Mouse (Mus musculus) liver, embryonic 14.5 days (tissue): ENCODE data around the gene Hacd4. TPM values are rescaled to one million over a fixed set of nuclear protein-coding genes. Genes with fewer than 3 reads are reported as not detected.
"Not testable (repeated sequence)": the region's sequence is repeated elsewhere in the genome, so short reads cannot be mapped to it uniquely, and the experiment has no call there.

Experiments
- ATAC-seq: fragments of 200-750 bp; cut with Nextera tagmentation; 2 replicates; pipeline ENCODE4 v1.8.0; 2017; ENCODE audit warnings: moderate number of reproducible peaks, mild to moderate bottlenecking, moderate library complexity; ENCODE audit not compliant: insufficient read depth
- DNase-seq, 3 experiments: peaks; one replicate each; pipeline ENCODE4 v3.0.0-alpha.2; 2012 to 2013; ENCODE audit warnings: low read depth in 3 of 3, low spot score in 3 of 3
- H3K27ac ChIP-seq: fragments of 300-500 bp; sonication (generic); 2 replicates; pipeline ENCODE4 v1.5.1; 2014; ENCODE audit warnings: moderate library complexity, mild to moderate bottlenecking, control low read depth, inconsistent platforms
- H3K27me3 ChIP-seq: fragments of 300-500 bp; sonication (generic); 2 replicates; pipeline ENCODE4 v1.6.1; 2014; ENCODE audit warnings: mild to moderate bottlenecking, low read length, moderate library complexity; ENCODE audit not compliant: control insufficient read depth, insufficient read depth
- H3K36me3 ChIP-seq: fragments of 300-500 bp; sonication (generic); replicated peaks from 2 replicates; pipeline ENCODE4 v1.6.1; 2014; ENCODE audit warnings: low read depth; ENCODE audit not compliant: control insufficient read depth, insufficient read depth
- H3K4me1 ChIP-seq, 2 experiments: fragments of 200-500 bp in 1 of 2; fragments of 300-500 bp in 1 of 2; sonication (generic) in 1 of 2; replicated peaks; 2 replicates each; pipeline ENCODE4 v1.6.1; 2012 to 2014; ENCODE audit warnings: antibody characterized with exemption in 1 of 2, inconsistent platforms in 1 of 2, low read length in 1 of 2; ENCODE audit not compliant: control insufficient read depth in 2 of 2, insufficient read depth in 2 of 2
- H3K4me2 ChIP-seq: fragments of 300-500 bp; sonication (generic); 2 replicates; pipeline ENCODE4 v1.6.1; 2014; ENCODE audit warnings: low read depth, mild to moderate bottlenecking, control low read depth, moderate library complexity
- H3K4me3 ChIP-seq, 2 experiments: fragments of 200-500 bp in 1 of 2; fragments of 300-500 bp in 1 of 2; sonication (generic) in 1 of 2; 2 replicates each; pipeline ENCODE4 v1.5.1; 2012 to 2014; ENCODE audit warnings: low read depth in 2 of 2, low read length in 2 of 2, mild to moderate bottlenecking in 2 of 2, control low read depth in 1 of 2, inconsistent platforms in 1 of 2, moderate library complexity in 1 of 2; ENCODE audit not compliant: insufficient read depth in 1 of 2
- H3K9ac ChIP-seq: fragments of 300-500 bp; sonication (generic); replicated peaks from 2 replicates; pipeline ENCODE4 v1.6.1; 2014; ENCODE audit warnings: mild to moderate bottlenecking, control low read depth, moderate library complexity
- H3K9me3 ChIP-seq: fragments of 300-500 bp; sonication (generic); 2 replicates; pipeline ENCODE4 v1.6.1; 2016; ENCODE audit warnings: low read length, mixed read lengths; ENCODE audit not compliant: control insufficient read depth
- CTCF ChIP-seq: IDR thresholded peaks from 2 replicates; pipeline ENCODE4 v1.5.1; 2016; ENCODE audit warnings: antibody characterized with exemption, low read depth, control low read depth
- EP300 ChIP-seq: IDR thresholded peaks from 2 replicates; pipeline ENCODE4 v1.6.1; 2016; ENCODE audit warnings: antibody characterized with exemption, low read depth
- WGBS: fragments of 180-500 bp; shearing (Covaris S2); extraction: QIAGEN DNeasy Blood & Tissue Kit; methylation state at CpG from one replicate; pipeline ENCODE4 v1.1.7; 2014; ENCODE audit not compliant: insufficient replicate concordance; 5-methylcytosine and 5-hydroxymethylcytosine counted together
- polyA plus RNA-seq, 2 experiments: library from polyadenylated mRNA; depleted of rRNA in 1 of 2; stranded (reverse) in 1 of 2; unstranded in 1 of 2; fragments of >200 nt; fragmentation: Nextera tagmentation in 1 of 2; extraction: Ambion mirVana in 1 of 2; gene quantifications; 2 replicates each; pipeline versions ENCODE4 v1.2.1 to v1.2.3; 2012 to 2014

The Hacd4 gene
- polyA plus RNA-seq, 2 experiments = 1.2 to 4.6 TPM

- H3K9me3 ChIP-seq = no peaks in the 10 kb centered on the region
- H3K4me3 ChIP-seq = no peak overlapping the region
- no peak for ATAC-seq
- H3K9ac ChIP-seq = no peak overlapping the region
- H3K4me2 ChIP-seq = no peak overlapping the region
- 0 out of 4 replicates have a peak, but pooled peaks cover 0 to 2% of the 10 kb centered on the region in 2 experiments for H3K4me1 ChIP-seq
- DNase-seq = no peak
- no peak for TF ChIP-seq CTCF
- TF ChIP-seq EP300 = no peak
- H3K36me3 ChIP-seq = no peaks in the 10 kb centered on the region
- H3K27ac ChIP-seq = no peak overlapping the region
- no peaks in the 10 kb centered on the region for H3K27me3 ChIP-seq
- WGBS = 73% methylated on average over 6 of the region's 6 CpGs
Observed at GRCm38 (mm10) chr4:88402884-88403283, 35.8 kb downstream of the Hacd4 start.

- 82% methylated on average over 7 of the region's 7 CpGs for WGBS
- ATAC-seq = no peak
- H3K9ac ChIP-seq = no peak overlapping the region
- DNase-seq = no peak
- no peaks in the 10 kb centered on the region for H3K36me3 ChIP-seq
- H3K4me1 ChIP-seq = no peaks in the 10 kb centered on the region
- H3K4me2 ChIP-seq = no peak overlapping the region
- H3K9me3 ChIP-seq = no peaks in the 10 kb centered on the region
- no peak overlapping the region for H3K4me3 ChIP-seq
- no peak for TF ChIP-seq EP300
- no peak for TF ChIP-seq CTCF
- no peak overlapping the region for H3K27ac ChIP-seq
- H3K27me3 ChIP-seq = no peaks in the 10 kb centered on the region
Observed at GRCm38 (mm10) chr4:88400992-88401313, 37.8 kb downstream of the Hacd4 start.

- Histone ChIP-seq H3K36me3 (no peaks in the 10 kb centered on the region), H3K4me3 (no peak overlapping the region), H3K27ac (no peak overlapping the region), H3K9ac (no peak overlapping the region), H3K4me1 (no peaks in the 10 kb centered on the region), H3K4me2 (no peak overlapping the region), H3K9me3 (no peaks in the 10 kb centered on the region), H3K27me3 (no peaks in the 10 kb centered on the region)
- TF ChIP-seq CTCF (no peak), EP300 (no peak)
- ATAC-seq = no peak
- 75% methylated on average over 9 of the region's 9 CpGs for WGBS
- DNase-seq = no peak
Observed at GRCm38 (mm10) chr4:88400302-88400991, 38.3 kb downstream of the Hacd4 start.

GRCm38 (mm10) chr4:88396995-88397521, 41.7 kb downstream of the Hacd4 start:
- Histone ChIP-seq H3K4me1 (no peaks in the 10 kb centered on the region), H3K4me2 (no peak overlapping the region), H3K27ac (no peak overlapping the region), H3K4me3 (no peak overlapping the region), H3K9ac (no peak overlapping the region), H3K9me3 (no peaks in the 10 kb centered on the region), H3K36me3 (no peaks in the 10 kb centered on the region), H3K27me3 (no peaks in the 10 kb centered on the region)
- DNase-seq = no peak
- TF ChIP-seq EP300 (no peak), CTCF (no peak)
- WGBS = 60% methylated on average over 6 of the region's 6 CpGs
- ATAC-seq = no peak

- Histone ChIP-seq H3K27me3 (no peaks in the 10 kb centered on the region), H3K27ac (no peak overlapping the region), H3K4me1 (no peaks in the 10 kb centered on the region), H3K4me2 (no peak overlapping the region), H3K9me3 (no peaks in the 10 kb centered on the region), H3K4me3 (no peak overlapping the region), H3K9ac (no peak overlapping the region), H3K36me3 (no peaks in the 10 kb centered on the region)
- DNase-seq (no peak), ATAC-seq (no peak)
- WGBS = 31% methylated on average over 3 of the region's 3 CpGs
- TF ChIP-seq EP300 (no peak), CTCF (no peak)
Observed at GRCm38 (mm10) chr4:88395717-88396116, 43.0 kb downstream of the Hacd4 start.

GRCm38 (mm10) chr4:88390596-88390995, 48.1 kb downstream of the Hacd4 start:
- H3K9ac ChIP-seq, H3K27ac ChIP-seq, ATAC-seq, DNase-seq, H3K4me1 ChIP-seq, H3K9me3 ChIP-seq, H3K4me3 ChIP-seq, H3K4me2 ChIP-seq, H3K27me3 ChIP-seq, H3K36me3 ChIP-seq: not testable (repeated sequence)
- WGBS = 58% methylated on average over 1 of the region's 1 CpGs
